Mouse (Mus musculus) testis, postnatal 10 days (tissue): Measurements from ENCODE around the gene Sgms1.
"Not testable (repeated sequence)": the region's sequence is repeated elsewhere in the genome, so short reads cannot be mapped to it uniquely, and the experiment has no call there.

Experiments
- DNase-seq: peaks from one replicate; pipeline ENCODE4 v3.0.0; 2021; ENCODE audit warnings: low spot score

Sgms1 gene

DNA sequence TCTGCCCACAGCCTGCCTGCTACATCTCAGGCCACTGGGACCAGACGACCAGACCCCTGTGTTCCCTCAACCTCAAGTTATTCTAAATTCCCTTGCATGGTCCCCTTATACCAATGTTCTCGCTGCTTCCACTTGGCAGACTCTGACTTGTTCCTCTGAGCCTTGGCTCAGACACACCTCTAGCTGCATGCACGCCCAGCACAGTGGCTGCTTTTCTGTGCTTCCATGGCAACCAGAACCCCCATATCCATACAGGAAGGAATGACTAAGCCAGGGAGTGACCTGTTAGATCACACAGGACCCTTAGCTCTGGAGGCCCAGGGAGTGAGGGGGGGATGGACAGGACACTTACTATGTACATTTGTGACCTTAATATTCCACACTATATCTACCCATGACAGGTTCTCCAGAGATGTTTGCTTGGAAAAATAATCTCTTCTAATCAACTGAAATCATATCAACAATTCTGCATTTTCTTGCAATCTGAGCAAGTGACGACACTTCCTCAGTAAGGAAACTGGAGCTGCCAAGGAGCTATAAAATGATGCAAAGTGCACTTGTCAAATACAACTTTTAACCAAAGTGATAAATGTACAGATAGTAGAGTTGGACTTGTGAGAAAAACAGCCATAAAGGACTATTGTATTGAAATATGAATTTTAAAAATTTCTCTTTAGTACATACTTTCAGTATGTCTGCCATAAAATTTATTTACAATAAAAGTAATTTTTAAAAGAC lies 252.5 kb downstream of the Sgms1 start:
- no peak for DNase-seq

DNA sequence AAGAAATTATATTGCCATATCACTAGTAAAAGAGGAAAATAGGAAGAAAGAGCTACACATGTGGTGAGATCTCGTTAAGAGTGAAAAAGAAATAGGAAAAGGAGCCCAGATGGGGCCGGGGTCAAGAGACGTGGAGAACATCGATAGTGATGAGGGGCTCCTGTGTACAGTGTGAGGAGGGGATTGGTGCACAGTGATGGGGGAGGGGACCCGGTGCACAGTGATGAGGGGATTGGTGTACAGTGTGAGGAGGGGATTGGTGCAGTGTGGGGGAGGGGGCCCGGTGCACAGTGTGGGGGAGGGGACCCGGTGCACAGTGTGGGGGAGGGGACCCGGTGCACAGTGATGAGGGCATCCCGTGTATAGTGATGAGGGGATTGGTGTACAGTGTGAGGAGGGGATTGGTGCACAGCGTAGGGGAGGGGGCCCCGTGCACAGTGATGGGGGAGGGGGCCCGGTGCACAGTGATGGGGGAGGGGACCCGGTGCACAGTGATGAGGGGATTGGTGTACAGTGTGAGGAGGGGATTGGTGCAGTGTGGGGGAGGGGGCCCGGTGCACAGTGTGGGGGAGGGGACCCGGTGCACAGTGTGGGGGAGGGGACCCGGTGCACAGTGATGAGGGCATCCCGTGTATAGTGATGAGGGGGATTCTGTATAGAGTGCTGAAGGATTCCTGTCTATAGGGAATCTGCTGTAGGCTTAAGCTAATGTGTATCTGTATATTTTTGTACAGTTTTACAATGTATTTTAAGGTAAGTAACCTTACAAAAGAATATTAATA lies 257.6 kb downstream of the Sgms1 start:
- DNase-seq, result not testable (repeated sequence)

DNA sequence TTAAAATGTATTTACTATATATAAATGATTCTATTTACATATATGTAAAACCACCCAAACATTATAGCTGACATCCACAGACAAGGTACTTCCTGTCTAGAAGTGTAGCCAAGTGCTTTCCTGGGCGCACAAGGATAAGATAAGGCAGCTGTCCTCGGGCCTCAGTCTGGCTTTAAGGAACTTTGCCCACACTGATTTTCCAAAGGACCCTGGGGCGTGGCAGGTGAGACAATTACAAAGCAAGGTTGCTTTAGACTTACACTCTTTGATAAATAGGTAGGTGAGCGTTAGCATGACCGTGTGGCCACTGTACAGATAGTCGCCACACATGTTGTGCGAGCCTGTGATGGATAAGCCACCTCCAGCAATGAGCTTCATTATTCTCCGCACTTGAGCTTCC lies 260.2 kb downstream of the Sgms1 start:
- no peak for DNase-seq

DNA sequence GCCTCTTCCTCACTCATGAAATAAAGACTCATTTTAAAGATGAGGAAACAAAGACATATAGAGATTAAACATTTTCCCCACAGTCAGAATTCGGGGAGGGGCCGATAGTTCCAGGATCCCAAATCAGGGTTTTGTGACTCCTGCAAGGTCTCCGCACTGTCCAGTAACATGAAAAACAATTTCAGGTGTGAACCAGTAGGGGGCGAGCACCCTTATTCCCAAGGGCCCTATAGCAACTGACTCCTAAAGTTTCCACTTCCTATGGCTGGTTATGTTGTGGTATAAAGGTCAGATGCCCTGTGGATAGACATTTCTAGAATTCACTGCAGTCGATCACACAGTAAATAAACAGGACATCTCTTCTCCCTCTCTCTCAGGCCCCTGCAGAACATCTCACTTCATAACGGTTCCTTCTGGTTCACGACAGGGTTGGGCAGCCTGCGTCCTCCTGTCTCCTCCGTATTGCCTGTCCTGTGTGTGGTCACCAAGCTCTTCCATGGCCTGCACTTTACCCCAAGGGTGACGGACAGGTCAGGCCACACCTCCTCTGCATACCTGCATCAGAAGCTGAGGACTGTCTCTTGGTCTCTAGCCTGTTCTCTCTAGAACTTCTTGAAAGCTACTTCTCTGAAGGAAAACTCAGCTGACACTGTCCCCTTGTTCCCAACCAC lies 262.2 kb downstream of the Sgms1 start:
- no peak for DNase-seq

DNA sequence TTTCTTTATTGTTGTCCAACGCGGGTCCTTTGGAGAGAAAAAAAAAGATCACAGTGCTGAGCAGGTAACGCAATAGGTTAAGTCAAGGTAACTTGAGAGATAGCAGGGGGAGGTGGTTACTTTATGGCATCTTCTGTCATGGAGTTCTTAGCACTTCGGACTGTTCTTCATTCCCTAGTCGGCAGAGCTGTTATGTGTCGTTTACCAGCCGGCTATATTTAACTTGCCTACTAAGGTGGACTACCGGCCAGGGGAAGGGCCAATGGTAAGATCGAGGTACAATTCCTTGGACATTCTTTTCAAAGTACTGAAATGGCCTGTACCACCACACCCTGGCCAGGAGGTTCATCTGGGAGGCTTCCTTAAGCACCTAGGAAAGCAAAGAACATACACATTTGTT lies 265.4 kb downstream of the Sgms1 start:
- DNase-seq, result no peak

DNA sequence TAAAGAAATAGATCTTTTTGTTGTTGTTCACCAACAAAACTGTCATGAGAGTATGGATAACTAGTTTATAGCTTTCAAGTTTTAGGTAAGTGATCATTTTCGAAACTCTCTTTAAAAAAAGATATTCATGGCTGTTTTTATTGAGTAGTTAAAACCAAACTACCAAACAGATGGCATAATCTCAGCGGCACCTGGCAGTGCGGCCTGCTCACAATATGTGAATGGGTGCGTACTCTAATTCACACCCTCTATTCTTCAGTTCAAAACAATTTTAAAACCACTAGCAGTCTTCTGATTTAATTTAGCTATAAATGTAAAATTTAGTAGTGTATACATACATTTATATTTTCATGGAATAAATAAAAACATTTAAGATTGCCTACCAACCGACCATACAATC lies 266.3 kb downstream of the Sgms1 start:
- peak; percentile 10 for DNase-seq

DNA sequence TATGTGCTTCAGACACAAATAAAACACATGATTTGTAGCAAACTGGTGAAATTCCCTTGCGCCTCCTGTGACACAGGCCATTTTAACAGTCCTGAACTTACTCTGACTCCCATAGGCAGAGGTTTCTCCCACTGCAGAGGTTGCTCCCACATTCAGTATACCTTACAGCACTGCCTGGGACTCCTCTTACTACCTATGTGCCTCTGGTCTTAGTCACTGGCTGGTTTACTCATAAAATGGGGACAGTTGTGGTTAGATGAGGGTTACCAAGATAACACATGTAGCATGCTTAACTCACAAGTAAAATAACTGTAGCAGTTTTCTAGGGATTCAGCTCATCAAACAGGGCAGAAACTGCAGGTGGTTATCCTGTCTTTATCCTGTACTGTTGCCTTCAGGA lies 268.7 kb downstream of the Sgms1 start:
- DNase-seq, result peak; percentile 11

DNA sequence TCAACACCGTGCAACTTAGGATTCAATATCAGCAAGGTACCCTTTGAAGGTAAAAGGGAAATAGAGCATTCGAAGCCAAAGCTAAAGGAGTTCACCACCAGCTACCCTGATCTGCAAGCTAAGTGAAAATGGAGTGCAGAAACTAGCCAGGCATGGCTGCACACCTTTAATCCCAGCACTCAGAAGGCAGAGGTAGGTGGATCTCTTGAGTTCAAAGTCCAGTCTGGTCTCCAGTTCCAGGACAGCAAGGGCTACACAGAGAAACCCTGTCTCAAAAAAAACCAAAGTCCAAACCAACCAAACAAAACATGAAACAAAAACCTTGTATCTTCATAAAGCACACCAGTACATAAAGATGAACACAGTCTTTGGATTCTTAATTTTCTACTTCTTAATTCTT lies 269.8 kb downstream of the Sgms1 start:
- no peak for DNase-seq

DNA sequence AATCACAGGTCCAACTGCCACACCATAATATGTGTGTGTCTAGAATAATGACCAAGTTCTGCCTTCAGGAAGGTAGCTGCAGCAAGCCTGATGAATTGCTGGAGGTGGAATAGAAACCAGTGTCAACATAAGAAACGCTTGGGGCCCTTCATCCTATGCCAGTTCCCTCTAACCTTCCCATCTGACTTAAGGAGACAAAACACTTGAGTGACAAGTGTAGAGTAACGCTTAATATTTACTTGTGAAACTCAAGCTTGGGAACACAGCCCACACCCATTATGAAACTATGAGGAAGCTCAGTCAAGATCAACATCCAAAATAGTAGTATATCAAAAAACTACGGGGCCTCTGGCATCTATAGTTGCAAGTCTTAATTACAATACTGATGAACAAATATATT lies 271.0 kb downstream of the Sgms1 start:
- no peak for DNase-seq

DNA sequence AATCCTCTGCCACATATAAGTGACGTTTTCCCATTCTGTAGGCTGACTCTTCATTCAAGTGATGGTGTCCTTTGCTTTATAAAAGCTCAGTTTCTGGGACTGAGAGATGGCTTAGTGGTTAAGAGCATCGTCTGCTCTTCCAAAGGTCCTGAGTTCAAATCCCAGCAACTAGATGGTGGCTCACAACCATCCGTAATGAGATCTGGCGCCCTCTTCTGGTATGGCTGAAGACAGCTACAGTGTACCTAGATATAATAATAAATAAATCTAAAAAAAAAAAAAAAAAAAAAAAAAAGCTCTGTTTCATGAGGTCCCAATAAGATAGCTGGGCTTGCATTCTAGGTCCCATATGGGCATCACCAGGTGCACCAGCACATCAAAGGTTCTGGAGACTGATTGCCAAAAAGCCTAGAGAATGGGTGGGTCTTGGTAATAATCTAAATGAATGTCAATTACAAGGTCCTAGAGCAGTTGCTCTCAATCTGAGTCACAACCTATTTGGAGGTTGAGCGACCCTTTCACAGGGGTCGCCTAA lies 272.0 kb downstream of the Sgms1 start:
- DNase-seq, result no peak

DNA sequence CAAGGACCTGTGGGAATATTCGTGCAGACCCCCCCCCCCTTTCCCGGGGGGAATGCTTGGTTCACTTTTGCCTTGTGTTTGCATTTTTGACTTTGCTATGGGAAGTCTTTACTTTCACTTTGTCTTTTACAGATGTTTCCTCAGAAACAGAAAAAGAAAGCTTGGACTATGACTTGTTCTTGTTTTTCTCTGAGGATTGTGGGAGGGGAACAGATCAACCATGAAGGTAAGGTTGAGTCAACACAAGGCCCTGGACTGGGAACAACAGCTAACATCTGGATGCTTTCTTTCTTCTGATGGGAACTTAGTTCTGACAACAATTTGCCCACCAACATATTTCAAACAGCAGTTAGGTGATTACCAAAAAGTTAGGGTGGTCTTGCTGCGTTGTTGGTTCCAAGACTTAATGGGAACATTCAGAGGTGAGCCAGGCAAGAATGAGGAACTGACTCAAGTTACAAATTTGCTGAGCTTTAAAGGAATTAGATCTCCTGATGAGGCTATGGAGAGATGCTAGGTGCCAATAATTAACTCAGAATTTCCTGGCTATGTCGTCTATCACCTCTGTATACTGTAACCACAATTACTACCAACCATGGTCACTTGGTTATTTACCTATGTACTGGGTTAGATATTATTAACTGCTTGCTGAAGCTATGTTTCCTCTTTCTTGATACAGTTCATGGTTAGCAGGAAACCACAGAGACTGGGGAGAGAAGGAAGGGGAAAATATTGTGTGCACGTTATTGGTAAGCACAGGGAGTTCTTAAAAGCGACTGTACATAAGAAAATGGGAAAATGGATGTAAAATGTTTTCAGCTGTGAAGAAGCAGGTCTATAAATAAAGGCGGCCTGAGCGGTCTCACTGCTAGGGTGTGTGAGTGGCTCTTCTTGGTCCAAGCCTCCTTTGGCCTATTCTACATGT lies 277.4 kb downstream of the Sgms1 start:
- no peak for DNase-seq

DNA sequence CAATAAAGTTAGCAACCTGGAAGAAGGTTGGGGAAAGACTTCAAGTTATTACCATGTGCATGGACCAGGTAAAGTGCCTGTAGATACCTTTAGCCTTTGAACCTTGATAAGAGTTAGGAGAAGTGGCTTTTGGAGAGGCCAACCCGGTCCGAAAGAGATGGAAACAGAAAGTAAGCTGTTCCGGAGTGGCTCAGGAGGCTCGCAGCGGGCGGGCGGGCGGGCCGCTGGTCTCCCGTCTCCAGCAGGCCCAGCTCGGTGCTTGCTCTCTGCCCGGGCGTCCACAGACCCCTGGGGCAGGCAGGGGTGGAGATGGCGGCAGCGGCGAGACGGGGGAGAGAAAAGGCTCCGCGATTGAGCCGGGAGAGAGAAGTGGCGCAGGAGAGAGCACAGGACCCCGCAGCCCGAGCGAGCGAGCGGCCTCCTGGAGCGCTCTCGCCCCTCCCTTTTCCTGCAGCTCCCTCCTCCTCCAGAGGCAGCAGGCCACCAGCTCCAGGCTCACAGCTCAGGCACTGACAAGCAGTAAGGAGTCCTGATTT lies 281.7 kb downstream of the Sgms1 start, which contains the start of gene Asah2:
Gene Asah2, minus strand, starts transcription at position 441 of the 536 bp plus-strand sequence.
- DNase-seq, result peak; percentile 78

DNA sequence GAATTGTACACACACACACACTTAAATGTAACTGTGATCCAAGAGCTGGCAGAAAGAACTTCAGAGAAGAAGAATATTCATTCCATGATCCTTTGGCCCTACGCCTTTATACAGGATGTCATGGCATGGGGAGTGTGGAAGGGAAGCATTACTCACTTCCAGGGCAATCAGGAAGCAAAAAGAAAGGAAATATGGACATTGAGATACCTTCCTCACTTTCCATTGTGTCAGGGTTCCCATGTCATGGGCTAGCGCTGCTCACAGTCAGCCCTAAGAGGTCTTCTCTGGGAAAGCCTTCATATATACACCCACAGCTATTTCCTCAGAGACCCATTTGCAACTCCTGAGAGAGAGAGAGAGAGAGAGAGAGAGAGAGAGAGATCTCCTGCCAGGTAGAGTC lies 282.8 kb downstream of the Sgms1 start:
- no peak for DNase-seq

DNA sequence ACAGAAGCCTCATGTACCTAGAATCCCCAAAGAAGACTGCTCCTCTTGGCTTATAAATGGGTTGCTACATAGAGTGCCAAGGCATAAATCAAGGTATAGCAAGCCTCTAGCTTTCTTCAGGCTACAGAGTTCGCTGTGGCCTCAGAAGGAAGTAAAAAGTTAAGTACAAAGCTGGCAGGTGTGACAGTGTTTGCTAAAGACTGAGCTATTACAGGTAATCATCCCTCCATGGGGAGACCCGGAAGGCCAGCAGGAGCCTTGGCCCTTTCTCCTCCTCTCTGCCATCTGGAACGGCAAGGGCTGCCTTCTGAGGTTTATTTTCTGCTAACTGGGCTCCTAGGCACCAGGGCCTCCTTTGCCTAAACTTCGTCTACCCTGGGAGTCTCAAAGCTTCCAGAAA lies 285.3 kb downstream of the Sgms1 start:
- no peak for DNase-seq

DNA sequence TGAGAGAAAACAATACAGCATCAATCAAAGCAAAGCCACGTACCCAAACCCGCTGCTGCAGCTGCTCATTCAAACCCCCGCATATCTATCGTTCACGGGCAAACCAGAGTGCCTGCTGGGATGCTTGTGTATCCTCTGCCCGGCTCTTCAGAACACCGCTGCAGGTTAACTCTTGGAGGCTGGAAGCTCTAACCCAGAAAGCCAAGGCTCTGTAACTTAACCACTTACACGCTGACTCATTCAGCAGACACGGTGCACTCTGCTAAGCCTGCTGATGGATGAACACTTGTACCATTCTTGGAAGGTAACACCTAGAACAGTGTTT lies 286.6 kb downstream of the Sgms1 start:
- no peak for DNase-seq

DNA sequence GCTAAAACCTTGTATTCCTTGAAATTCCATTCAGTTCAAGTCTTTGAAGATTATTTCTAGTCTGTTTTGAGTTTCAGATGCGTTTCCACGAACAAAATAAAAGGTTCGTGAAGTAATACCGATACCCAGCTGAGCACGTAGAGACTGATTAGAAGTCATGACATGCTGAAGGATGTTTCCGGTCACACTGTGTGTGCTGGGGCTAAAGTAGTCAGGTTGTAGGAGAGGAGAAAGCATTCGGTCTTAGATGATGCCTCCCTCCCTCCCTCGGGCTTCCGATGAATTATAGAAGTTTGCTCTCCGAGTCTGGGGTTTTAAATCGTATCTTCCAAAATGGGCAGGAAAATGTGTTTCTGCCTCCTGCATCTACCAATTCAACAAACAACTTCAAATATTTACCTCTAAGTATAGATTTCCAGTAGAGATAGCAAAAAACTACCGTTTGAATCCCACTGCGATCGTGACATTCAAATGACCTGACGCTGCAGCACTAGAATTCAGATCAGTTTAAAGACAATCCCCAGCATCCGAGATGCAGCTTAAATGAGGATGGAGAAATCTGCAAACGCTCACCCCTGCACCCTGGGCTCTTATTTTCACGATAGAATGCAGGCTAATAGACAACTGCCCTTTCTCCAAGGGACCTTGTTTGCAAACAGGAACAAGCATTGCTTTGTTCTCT lies 287.1 kb downstream of the Sgms1 start:
- no peak for DNase-seq

DNA sequence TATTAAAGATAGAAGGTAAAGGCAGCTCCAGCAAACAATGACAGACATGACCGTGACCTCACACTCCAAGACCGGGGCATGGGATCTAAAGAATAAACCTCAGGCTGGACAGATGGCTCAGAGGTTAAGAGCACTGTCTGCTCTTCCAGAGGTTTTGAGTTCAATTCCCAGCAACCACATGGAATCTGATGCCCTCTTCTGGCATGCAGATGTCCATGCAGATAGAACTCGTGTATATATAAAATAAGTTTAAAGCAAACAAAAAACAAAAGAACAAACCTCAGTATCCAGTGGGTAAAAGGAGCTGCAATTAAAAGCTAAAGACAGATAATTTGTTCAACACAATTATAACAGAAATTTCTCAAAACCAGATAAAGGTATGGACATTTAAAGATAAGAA lies 290.9 kb downstream of the Sgms1 start:
- no peak for DNase-seq

DNA sequence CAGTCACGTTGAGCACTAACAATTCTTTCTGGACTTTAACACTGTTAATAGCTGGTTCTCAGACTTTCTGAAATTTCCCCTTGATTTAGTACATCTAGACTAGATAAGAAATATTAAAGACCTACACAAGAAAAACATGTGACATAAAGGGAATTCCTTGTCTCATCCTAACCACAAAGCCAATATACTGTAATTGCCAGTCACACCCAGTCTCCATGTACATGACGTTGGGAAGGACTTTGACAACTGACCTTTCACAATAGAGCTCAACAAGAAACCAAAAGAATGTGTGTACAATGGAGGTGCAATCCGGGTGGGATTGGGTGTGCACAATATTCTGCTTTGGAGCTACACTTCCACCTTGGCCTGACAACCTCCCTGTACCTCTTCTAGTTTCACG lies 297.2 kb downstream of the Sgms1 start:
- no peak for DNase-seq

DNA sequence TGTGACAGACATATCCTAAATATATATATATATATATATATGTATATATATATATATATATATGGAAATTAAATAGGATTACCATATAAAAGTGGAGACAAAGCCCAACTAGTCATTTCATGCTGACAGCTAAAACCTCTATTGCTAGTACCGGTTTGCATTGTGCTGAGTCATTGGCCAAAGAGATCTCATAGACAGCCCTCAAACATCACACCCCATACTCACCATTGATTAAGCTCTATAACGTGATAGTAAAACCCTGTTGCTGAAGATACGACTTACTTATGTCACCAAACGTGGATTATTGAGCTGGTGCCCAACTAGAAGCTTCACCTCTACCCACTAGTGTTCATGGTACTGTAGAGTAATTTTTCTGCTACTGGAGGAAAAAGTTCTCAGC lies 298.7 kb downstream of the Sgms1 start:
- no peak for DNase-seq

DNA sequence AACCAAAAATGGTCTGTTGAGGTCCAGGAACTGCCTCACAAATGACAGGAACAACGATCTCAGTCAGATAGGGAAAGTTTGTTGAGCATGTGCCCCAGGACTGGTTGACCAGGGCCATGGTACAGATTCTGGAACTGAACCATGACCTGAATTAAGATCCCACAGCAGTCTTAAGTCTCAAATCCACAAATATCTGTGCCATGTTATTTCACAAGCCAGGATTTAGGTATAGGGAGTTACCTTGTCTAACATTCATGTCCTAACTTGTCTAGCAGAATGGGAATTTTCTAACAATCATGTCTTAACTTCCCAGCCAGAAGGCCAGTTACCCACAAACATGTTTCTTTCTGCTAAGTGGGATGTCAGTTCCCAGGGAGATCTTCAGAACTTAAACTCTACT lies 300.9 kb downstream of the Sgms1 start:
- no peak for DNase-seq
